Mouse (Mus musculus) left cerebral cortex, adult 8-10 months (tissue): ENCODE results near the gene Pcnx3. TPM values are rescaled to one million over a fixed set of nuclear protein-coding genes. Genes with fewer than 3 reads are reported as not detected.

Source experiments
- DNase-seq, 2 experiments: peaks; one replicate each; pipeline ENCODE4 v3.0.0; 2022; ENCODE audit warnings: low spot score in 2 of 2
- microRNA-seq, 2 experiments: library from miRNA; unstranded; fragments of <30 nt; microRNA quantifications; one replicate each; pipeline ENCODE4 v1.2.0; 2022
- total RNA-seq, 4 experiments: library from RNA; stranded (reverse); gene quantifications; 2 replicates each; pipeline ENCODE4 v1.2.4; 2022

Gene Pcnx3
- total RNA-seq, 4 experiments from 2014 or later = 74.4 to 86.8 (median 80.3) TPM

- DNase-seq = no peak
Observed at GRCm38 (mm10) chr19:5645280-5645679, 43.4 kb downstream of the Pcnx3 start.

DNA sequence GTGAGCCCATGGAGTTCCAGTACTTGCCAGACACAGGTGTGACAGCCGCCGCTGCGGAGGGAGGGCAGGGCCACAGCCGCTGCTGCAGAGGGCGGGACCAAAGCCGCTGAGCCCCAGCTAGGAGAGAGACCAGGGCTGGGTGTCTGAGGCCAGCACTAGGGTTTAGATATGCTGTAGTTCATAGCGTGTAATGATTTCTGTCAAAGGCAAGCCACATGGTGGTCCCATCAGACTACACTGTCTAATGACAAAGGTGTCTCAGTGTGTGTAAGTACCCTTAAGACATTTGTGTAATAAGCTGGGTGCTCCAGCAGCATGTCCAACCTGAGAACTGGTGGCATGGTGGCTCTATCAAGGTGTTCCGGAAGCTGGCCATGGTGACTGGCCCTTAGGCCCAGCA, 47.1 kb downstream of the Pcnx3 start:
- no peak for DNase-seq

DNA sequence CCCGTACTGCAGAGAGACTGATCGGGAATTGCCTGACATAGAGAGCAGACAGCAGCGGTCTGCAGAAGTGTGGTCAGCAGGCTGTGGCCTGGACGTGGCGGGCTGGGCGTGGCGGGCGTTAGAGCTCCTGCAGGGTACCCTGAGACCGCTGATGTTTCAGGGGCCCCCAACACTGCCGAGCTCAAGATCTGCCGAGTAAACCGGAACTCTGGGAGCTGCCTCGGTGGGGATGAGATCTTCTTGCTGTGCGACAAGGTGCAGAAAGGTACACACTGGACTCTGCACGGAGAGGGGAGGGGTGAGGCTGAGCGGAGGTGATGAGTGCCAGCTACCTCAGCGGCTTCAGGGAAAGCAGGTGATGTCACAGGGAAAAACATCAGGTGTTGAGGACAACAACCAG, 47.7 kb downstream of the Pcnx3 start:
- DNase-seq = no peak

DNA sequence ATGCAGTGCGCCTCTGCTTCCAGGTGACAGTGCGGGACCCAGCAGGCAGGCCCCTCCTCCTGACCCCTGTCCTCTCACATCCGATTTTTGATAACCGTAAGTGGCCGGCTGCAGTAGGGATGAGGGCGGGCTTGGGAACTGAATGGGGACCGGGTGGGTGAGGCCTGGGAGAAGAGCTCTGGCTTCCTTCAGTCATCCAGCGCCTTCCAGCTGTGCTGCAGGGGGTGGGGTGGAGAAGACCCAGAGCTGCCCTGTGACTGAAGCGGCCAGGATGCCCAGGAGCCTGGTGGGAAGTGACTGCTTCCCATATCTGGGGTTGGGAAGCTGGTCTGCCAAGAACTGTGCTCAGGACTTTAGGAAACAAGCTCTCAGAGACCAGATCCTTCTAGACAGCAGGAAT, 48.4 kb downstream of the Pcnx3 start:
- DNase-seq = no peak

- no peak for DNase-seq
Observed at GRCm38 (mm10) chr19:5638416-5639005, 50.2 kb downstream of the Pcnx3 start.

GRCm38 (mm10) chr19:5637069-5638047, 51.4 kb downstream of the Pcnx3 start, which contains the start of gene Rela:
Gene Rela (plus strand): TSS chr19:5637483.
- DNase-seq = peak; percentile 84 to 85

GRCm38 (mm10) chr19:5636571-5637041, 52.1 kb downstream of the Pcnx3 start:
- peak in 1 of 2 experiments; percentile 43 for DNase-seq

- DNase-seq = no peak
Observed at GRCm38 (mm10) chr19:5636036-5636570, 52.6 kb downstream of the Pcnx3 start.

DNA sequence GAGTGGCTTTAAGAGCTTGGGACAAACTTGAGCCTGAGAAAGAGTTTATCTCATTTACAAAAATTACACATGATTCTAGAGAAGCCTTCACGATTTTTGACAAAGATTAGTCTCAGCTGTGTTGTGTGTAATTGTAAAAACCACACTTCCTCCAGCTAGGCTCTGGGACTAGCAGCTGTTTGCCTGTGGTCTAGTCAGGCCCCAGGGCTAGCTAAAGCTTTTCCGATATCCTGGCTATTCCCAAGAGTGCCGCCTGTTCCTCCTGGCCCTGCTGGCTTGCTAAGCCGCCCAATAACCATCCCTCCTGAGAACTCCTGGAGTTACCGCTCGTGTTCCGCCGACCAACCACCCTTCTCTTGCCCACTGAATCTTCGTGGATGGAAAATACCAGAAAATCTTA, 56.6 kb downstream of the Pcnx3 start:
- DNase-seq = no peak

GRCm38 (mm10) chr19:5629907-5630306, 58.8 kb downstream of the Pcnx3 start:
- no peak for DNase-seq

- no peak for DNase-seq
Observed at GRCm38 (mm10) chr19:5625311-5625710, 63.4 kb downstream of the Pcnx3 start.

GRCm38 (mm10) chr19:5621884-5622283, 66.8 kb downstream of the Pcnx3 start:
- DNase-seq = no peak

DNA sequence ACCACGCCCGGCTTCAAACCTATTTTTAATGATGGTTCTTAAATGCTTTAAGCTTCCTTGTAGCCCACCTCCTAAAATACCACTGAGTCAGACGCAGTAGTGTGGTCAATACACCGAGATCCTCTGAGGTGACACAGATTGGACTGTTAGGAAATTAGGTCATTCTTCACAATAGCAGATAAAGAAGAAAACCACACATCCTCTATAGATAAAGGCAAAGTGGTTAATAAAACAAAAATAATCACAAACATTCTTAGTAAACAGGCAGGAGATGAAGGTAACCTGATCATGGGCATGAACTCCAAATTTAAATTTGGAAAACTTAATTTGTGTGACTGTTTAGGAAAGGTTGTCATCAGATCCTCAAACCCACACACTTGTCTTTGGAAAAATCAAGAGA, 68.7 kb downstream of the Pcnx3 start:
- no peak for DNase-seq

- no peak for DNase-seq
Observed at GRCm38 (mm10) chr19:5614953-5615352, 73.8 kb downstream of the Pcnx3 start.

Small RNA genes lying within 50 kb of the gene (microRNA-seq; reads per million reads assigned to microRNA genes)
- gene Mir6987 = 0.66 to 2.5 reads per million in 2 experiments

Other genes with a start within 250 kb of the Pcnx3 start
- not detected for gene Fosl1, start 241.4 kb downstream of the Pcnx3 start, total RNA-seq
- 10 to 100 TPM; 26.2 to 30.7 (median 29.4) TPM for gene Ccdc85b, start 231.0 kb downstream of the Pcnx3 start, total RNA-seq
- 100 to 1,000 TPM in 1 of 4 experiments, 10 to 100 TPM in 3; 89.0 to 124 (median 93.6) TPM for gene Fibp, start 228.3 kb downstream of the Pcnx3 start, total RNA-seq
- 1 to 10 TPM in 1 of 4 experiments, under 1 TPM in 3; 0.30 to 1.0 (median 0.46) TPM for gene Ctsw, start 220.4 kb downstream of the Pcnx3 start, total RNA-seq
- gene Efemp2, start 215.0 kb downstream of the Pcnx3 start, total RNA-seq = 10 to 100 TPM; 16.0 to 21.9 (median 18.7) TPM
- 10 to 100 TPM; 29.7 to 36.3 (median 35.4) TPM for gene Mus81, start 200.5 kb downstream of the Pcnx3 start, total RNA-seq
- gene Cfl1, start 198.5 kb downstream of the Pcnx3 start, total RNA-seq = 1,000 to 10,000 TPM; 1,338 to 1,440 (median 1,412) TPM
- gene 1700020D05Rik, start 185.1 kb downstream of the Pcnx3 start, total RNA-seq = 1 to 10 TPM; 6.6 to 8.6 (median 7.1) TPM
- 10 to 100 TPM; 82.4 to 93.9 (median 89.3) TPM for gene Snx32, start 178.4 kb downstream of the Pcnx3 start, total RNA-seq
- gene Ovol1, start 128.3 kb downstream of the Pcnx3 start, total RNA-seq = not detected
- 1 to 10 TPM; 6.9 to 9.1 (median 7.8) TPM for gene Ap5b1, start 120.9 kb downstream of the Pcnx3 start, total RNA-seq
- 10 to 100 TPM; 68.0 to 88.2 (median 72.1) TPM for gene Rnaseh2c, start 87.0 kb downstream of the Pcnx3 start, total RNA-seq
- gene Kat5, start 78.7 kb downstream of the Pcnx3 start, total RNA-seq = 100 to 1,000 TPM in 1 of 4 experiments, 10 to 100 TPM in 3; 87.3 to 115 (median 97.0) TPM
- 10 to 100 TPM; 22.5 to 25.3 (median 23.7) TPM for gene Rela, start 51.4 kb downstream of the Pcnx3 start, total RNA-seq
- 10 to 100 TPM; 12.5 to 20.7 (median 14.9) TPM for gene Sipa1, start 25.2 kb downstream of the Pcnx3 start, total RNA-seq
- gene Map3k11, start 166 bp downstream of the Pcnx3 start, total RNA-seq = 10 to 100 TPM; 19.0 to 20.2 (median 19.7) TPM
- under 1 TPM in 1 of 4 experiments, not detected in 3; 0.37 TPM for gene Kcnk7, start 15.5 kb upstream of the Pcnx3 start, total RNA-seq
- 10 to 100 TPM; 15.8 to 22.9 (median 19.9) TPM for gene Ehbp1l1, start 37.4 kb upstream of the Pcnx3 start, total RNA-seq
- 10 to 100 TPM; 24.9 to 30.9 (median 26.1) TPM for gene Fam89b, start 40.7 kb upstream of the Pcnx3 start, total RNA-seq
- 10 to 100 TPM; 35.0 to 42.2 (median 41.3) TPM for gene Ltbp3, start 52.0 kb upstream of the Pcnx3 start, total RNA-seq
- gene Scyl1, start 82.5 kb upstream of the Pcnx3 start, total RNA-seq = 100 to 1,000 TPM in 1 of 4 experiments, 10 to 100 TPM in 3; 88.9 to 100 (median 94.9) TPM
- gene Frmd8, start 186.4 kb upstream of the Pcnx3 start, total RNA-seq = 10 to 100 TPM; 12.1 to 19.9 (median 13.7) TPM
- 1 to 10 TPM; 3.2 to 5.1 (median 4.1) TPM for gene Slc25a45, start 188.9 kb upstream of the Pcnx3 start, total RNA-seq
- gene Tigd3, start 205.2 kb upstream of the Pcnx3 start, total RNA-seq = 1 to 10 TPM; 3.9 to 5.6 (median 5.0) TPM
- gene Dpf2, start 224.1 kb upstream of the Pcnx3 start, total RNA-seq = 10 to 100 TPM; 76.4 to 87.8 (median 81.6) TPM
- 1 to 10 TPM; 6.1 to 7.4 (median 6.4) TPM for gene Cdc42ep2, start 235.9 kb upstream of the Pcnx3 start, total RNA-seq